Mouse (Mus musculus) forebrain, embryonic 12.5 days (tissue): Measurements from ENCODE around the gene Gm45808. TPM values are rescaled to one million over a fixed set of nuclear protein-coding genes. Genes with fewer than 3 reads are reported as not detected.
"Not testable (repeated sequence)": the region's sequence is repeated elsewhere in the genome, so short reads cannot be mapped to it uniquely, and the experiment has no call there.

ENCODE experiments used
- ATAC-seq: fragments of 200-750 bp; cut with Nextera tagmentation; 2 replicates; pipeline ENCODE4 v1.8.0; 2017; ENCODE audit warnings: moderate TSS enrichment; ENCODE audit not compliant: low FRiP score
- H3K27ac ChIP-seq: fragments of 300-500 bp; sonication (generic); 2 replicates; pipeline ENCODE4 v1.5.1; 2016; ENCODE audit warnings: mild to moderate bottlenecking
- H3K27me3 ChIP-seq: fragments of 300-500 bp; sonication (generic); 2 replicates; pipeline ENCODE4 v1.6.1; 2016; ENCODE audit warnings: mild to moderate bottlenecking
- H3K36me3 ChIP-seq: fragments of 300-500 bp; sonication (generic); replicated peaks from 2 replicates; pipeline ENCODE4 v1.6.1; 2016; ENCODE audit warnings: mild to moderate bottlenecking
- H3K4me1 ChIP-seq: fragments of 300-500 bp; sonication (generic); 2 replicates; pipeline ENCODE4 v1.6.1; 2016
- H3K4me2 ChIP-seq: fragments of 300-500 bp; sonication (generic); 2 replicates; pipeline ENCODE4 v1.6.1; 2016; ENCODE audit warnings: mild to moderate bottlenecking, moderate library complexity
- H3K4me3 ChIP-seq: fragments of 300-500 bp; sonication (generic); replicated peaks from 2 replicates; pipeline ENCODE4 v1.5.1; 2016; ENCODE audit warnings: mild to moderate bottlenecking
- H3K9ac ChIP-seq: fragments of 300-500 bp; sonication (generic); 2 replicates; pipeline ENCODE4 v1.6.1; 2016; ENCODE audit warnings: mild to moderate bottlenecking
- H3K9me3 ChIP-seq: fragments of 300-500 bp; sonication (generic); 2 replicates; pipeline ENCODE4 v1.6.1; 2016
- WGBS: fragments of 180-500 bp; shearing (Covaris S2); methylation state at CpG from one replicate; pipeline ENCODE4 v1.1.7; 2016; 5-methylcytosine and 5-hydroxymethylcytosine counted together
- polyA plus RNA-seq: library from polyadenylated mRNA; unstranded; fragments of >200 nt; fragmentation: Nextera tagmentation; extraction: Ambion mirVana; gene quantifications from 2 replicates; pipeline ENCODE4 v1.2.1, GENCODE M21; 2016

The Gm45808 gene
- polyA plus RNA-seq, 1 experiment from 2014 or later: not detected

DNA sequence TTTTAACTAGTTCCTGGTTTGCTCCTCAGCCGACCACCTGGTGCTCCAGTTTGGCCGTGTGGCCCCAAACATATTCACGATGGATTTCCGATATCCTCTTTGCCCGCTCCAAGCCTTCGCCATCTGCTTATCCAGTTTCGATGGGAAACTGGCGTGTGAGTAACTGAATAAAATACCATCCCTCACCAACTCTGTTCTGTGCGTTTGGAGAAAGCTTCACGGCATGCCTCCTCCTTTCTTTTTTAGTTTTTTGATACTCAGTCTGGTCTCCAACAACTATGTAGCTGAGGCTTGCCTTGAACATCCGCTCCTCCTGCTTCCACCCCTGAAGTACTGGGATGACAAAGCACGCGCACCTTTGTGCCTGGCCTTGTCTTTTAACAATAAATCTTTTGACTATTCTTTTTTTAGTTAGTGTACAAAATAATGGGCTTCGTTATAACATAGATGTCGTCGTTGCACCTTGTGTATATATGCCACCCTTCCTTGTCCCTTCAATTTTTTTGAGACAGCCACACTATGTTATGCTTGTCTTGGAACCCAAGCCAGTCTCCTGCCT is 35.7 kb upstream of the Gm45808 start:
- Histone ChIP-seq H3K4me2 (peak overlapping the region; percentile 54), H3K4me3 (peak overlapping the region; percentile 55), H3K36me3 (0 out of 2 replicates have a peak, but pooled peaks cover 4% of the 10 kb centered on the region), H3K4me1 (peaks cover 19% of the 10 kb centered on the region), H3K27ac (no peak overlapping the region), H3K9ac (0 out of 2 replicates have a peak overlapping the region, but pooled peaks have one; percentile 12), H3K27me3 (no peaks in the 10 kb centered on the region), H3K9me3 (no peaks in the 10 kb centered on the region)
- ATAC-seq: no peak; the same call in 1 of the 2 replicates
- WGBS: 58% methylated on average over 16 of the region's 16 CpGs

DNA sequence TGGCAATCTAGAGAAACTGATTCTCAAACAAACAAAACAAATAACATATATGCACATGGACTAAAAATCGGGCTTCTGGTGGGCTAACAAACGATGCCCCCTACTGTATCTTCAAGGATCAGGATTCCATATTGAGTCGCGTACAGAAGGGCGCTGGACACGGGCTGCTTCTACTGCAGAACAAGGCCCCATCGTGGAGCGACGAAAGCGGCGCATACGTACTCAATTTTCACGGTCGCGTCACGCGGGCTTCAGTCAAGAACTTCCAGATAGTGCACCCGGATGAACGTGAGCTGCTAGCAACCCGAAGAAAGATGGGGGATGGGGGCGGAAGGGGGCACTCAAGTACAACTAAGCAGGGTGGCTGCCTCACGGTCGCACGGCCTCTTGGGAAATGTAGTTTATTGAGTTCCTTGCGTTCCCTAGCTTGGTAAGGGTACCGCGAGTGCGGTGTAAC is 35.1 kb upstream of the Gm45808 start:
- peak overlapping the region; percentile 55 for H3K4me3 ChIP-seq
- WGBS: under 1% methylated on average over 28 of the region's 28 CpGs

GRCm38 (mm10) chr7:45520605-45521004 is 34.0 kb upstream of the Gm45808 start:
- H3K36me3 ChIP-seq: 0 out of 2 replicates have a peak, but pooled peaks cover 4% of the 10 kb centered on the region
- ATAC-seq: no peak
- WGBS: 91% methylated on average over 7 of the region's 7 CpGs
- H3K27ac ChIP-seq: no peak overlapping the region
- no peak overlapping the region for H3K4me2 ChIP-seq
- H3K4me3 ChIP-seq: no peak overlapping the region
- no peak overlapping the region for H3K9ac ChIP-seq
- H3K9me3 ChIP-seq: no peaks in the 10 kb centered on the region
- H3K27me3 ChIP-seq: no peaks in the 10 kb centered on the region
- H3K4me1 ChIP-seq: peaks cover 19% of the 10 kb centered on the region

More for the DNA sequence above, 35.1 kb upstream of the Gm45808 start:
- Histone ChIP-seq H3K36me3 (0 out of 2 replicates have a peak, but pooled peaks cover 4% of the 10 kb centered on the region), H3K9me3 (no peaks in the 10 kb centered on the region), H3K9ac (peak overlapping the region; percentile 57), H3K4me1 (peaks cover 19% of the 10 kb centered on the region), H3K27me3 (no peaks in the 10 kb centered on the region), H3K4me2 (peak overlapping the region; percentile 54), H3K27ac (peak overlapping the region; percentile 83)
- peak; percentile 80 for ATAC-seq

- peaks cover 8% of the 10 kb centered on the region; the same call in 1 of the 2 replicates for H3K4me1 ChIP-seq
- H3K9me3 ChIP-seq: no peaks in the 10 kb centered on the region
- ATAC-seq: no peak
- H3K36me3 ChIP-seq: 0 out of 2 replicates have a peak, but pooled peaks cover 4% of the 10 kb centered on the region
- no peak overlapping the region for H3K9ac ChIP-seq
- no peak overlapping the region for H3K4me2 ChIP-seq
- H3K27ac ChIP-seq: no peak overlapping the region
- no peak overlapping the region for H3K4me3 ChIP-seq
- 81% methylated on average over 8 of the region's 8 CpGs for WGBS
- H3K27me3 ChIP-seq: no peaks in the 10 kb centered on the region
Observed at GRCm38 (mm10) chr7:45519345-45520120, 32.9 kb upstream of the Gm45808 start.

GRCm38 (mm10) chr7:45518618-45519017 is 32.0 kb upstream of the Gm45808 start:
- no peak overlapping the region for H3K4me2 ChIP-seq
- no peak overlapping the region for H3K9ac ChIP-seq
- H3K27ac ChIP-seq: no peak overlapping the region
- no peaks in the 10 kb centered on the region for H3K9me3 ChIP-seq
- no peak overlapping the region for H3K4me3 ChIP-seq
- H3K27me3 ChIP-seq: no peaks in the 10 kb centered on the region
- H3K4me1 ChIP-seq: peaks cover 4% of the 10 kb centered on the region; the same call in 1 of the 2 replicates
- no peak for ATAC-seq
- WGBS: 90% methylated on average over 16 of the region's 16 CpGs
- H3K36me3 ChIP-seq: 0 out of 2 replicates have a peak, but pooled peaks cover 1% of the 10 kb centered on the region

GRCm38 (mm10) chr7:45516846-45517245 is 30.2 kb upstream of the Gm45808 start:
- H3K9ac ChIP-seq, H3K9me3 ChIP-seq, H3K36me3 ChIP-seq, H3K4me3 ChIP-seq, H3K27me3 ChIP-seq, H3K4me1 ChIP-seq, H3K27ac ChIP-seq, H3K4me2 ChIP-seq, ATAC-seq: not testable (repeated sequence)
- WGBS: 69% methylated on average over 5 of the region's 5 CpGs

- Histone ChIP-seq H3K36me3 (no peaks in the 10 kb centered on the region), H3K9ac (no peak overlapping the region), H3K4me2 (no peak overlapping the region), H3K4me1 (no peaks in the 10 kb centered on the region), H3K9me3 (no peaks in the 10 kb centered on the region), H3K4me3 (no peak overlapping the region), H3K27me3 (no peaks in the 10 kb centered on the region), H3K27ac (no peak overlapping the region)
- 32% methylated on average over 16 of the region's 16 CpGs for WGBS
- no peak for ATAC-seq
Observed at GRCm38 (mm10) chr7:45515436-45515835, 28.8 kb upstream of the Gm45808 start.

DNA sequence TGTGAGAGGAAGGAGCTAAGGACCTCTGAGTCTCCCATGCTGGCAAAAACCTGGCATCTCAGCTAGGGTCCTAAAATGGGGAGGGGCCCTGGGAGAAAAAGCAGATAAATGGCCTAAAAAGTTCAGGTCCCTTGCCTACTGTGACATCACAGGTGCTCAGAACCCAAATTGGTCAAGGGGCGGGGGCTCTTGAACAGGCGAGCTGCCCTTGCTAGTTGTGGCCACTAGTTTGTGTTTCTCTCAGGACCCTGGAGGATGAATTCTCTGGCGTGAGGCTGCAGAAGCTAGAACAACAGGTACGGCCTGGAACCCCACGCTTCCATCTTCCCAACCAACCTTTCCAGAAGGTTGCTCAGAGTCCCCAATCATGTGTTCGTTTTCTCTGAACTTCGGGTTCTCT is 27.8 kb upstream of the Gm45808 start:
- Histone ChIP-seq H3K4me2 (no peak overlapping the region), H3K4me1 (peaks cover 4% of the 10 kb centered on the region), H3K4me3 (no peak overlapping the region), H3K27ac (no peak overlapping the region), H3K36me3 (no peaks in the 10 kb centered on the region), H3K27me3 (no peaks in the 10 kb centered on the region), H3K9me3 (no peaks in the 10 kb centered on the region), H3K9ac (no peak overlapping the region)
- 83% methylated on average over 7 of the region's 7 CpGs for WGBS
- ATAC-seq: no peak

- Histone ChIP-seq H3K36me3 (peaks cover 9% of the 10 kb centered on the region), H3K4me3 (peak within 1 kb of the TSS; percentile 69), H3K9ac (peak within 1 kb of the TSS; percentile 75), H3K4me1 (peaks cover 14% of the 10 kb centered on the region), H3K9me3 (no peaks in the 10 kb centered on the region), H3K4me2 (peak within 1 kb of the TSS; percentile 62), H3K27me3 (no peaks in the 10 kb centered on the region), H3K27ac (peak within 1 kb of the TSS; percentile 88)
- peak; percentile 91 for ATAC-seq
- WGBS: under 1% methylated on average over 44 of the region's 44 CpGs
Observed at GRCm38 (mm10) chr7:45509912-45510787, 23.5 kb upstream of the Gm45808 start, which contains the start of gene Nucb1. Gene Nucb1, minus strand, starts transcription at chr7:45510406.

GRCm38 (mm10) chr7:45509181-45509882 is 22.7 kb upstream of the Gm45808 start:
- peak overlapping the region; percentile 62 for H3K4me2 ChIP-seq
- no peak for ATAC-seq
- H3K4me1 ChIP-seq: peaks cover 14% of the 10 kb centered on the region
- H3K9ac ChIP-seq: peak overlapping the region; percentile 75
- H3K27ac ChIP-seq: 0 out of 2 replicates have a peak overlapping the region, but pooled peaks have one; percentile 88
- 45% methylated on average over 19 of the region's 19 CpGs for WGBS
- no peaks in the 10 kb centered on the region for H3K27me3 ChIP-seq
- no peaks in the 10 kb centered on the region for H3K9me3 ChIP-seq
- peak overlapping the region; percentile 69 for H3K4me3 ChIP-seq
- H3K36me3 ChIP-seq: peaks cover 12% of the 10 kb centered on the region

DNA sequence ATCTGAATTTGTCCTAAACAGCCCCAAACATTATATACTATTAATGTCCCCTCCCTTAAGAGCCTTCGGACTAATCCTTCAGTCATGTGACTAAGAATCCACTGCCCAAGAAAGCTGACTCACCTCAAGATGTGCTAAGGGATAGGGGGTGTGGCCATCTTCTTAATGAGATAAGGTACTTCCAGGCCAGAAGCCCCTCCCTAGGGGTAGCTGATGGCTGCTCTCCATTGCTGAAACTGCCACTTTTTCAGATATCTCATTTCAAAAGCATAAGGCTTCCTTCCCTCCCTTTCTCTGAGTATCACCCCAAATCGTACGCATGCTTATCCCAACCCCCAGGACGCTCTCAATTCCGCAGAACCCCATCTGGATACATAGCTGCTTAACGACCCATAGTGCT is 21.9 kb upstream of the Gm45808 start:
- Histone ChIP-seq H3K4me3 (no peak overlapping the region), H3K27ac (no peak overlapping the region), H3K4me1 (peaks cover 14% of the 10 kb centered on the region), H3K36me3 (peaks cover 12% of the 10 kb centered on the region), H3K27me3 (no peaks in the 10 kb centered on the region), H3K4me2 (peak overlapping the region; percentile 62; the same call in 1 of the 2 replicates), H3K9ac (0 out of 2 replicates have a peak overlapping the region, but pooled peaks have one; percentile 75), H3K9me3 (no peaks in the 10 kb centered on the region)
- ATAC-seq: no peak
- 88% methylated on average over 6 of the region's 6 CpGs for WGBS
